Mouse (Mus musculus) CH12.LX (cell line): ENCODE data around the gene Loxl3. TPM values are rescaled to one million over a fixed set of nuclear protein-coding genes. Genes with fewer than 3 reads are reported as not detected.

Source experiments
- DNase-seq: peaks from one replicate; pipeline ENCODE4 v3.0.0-alpha.2; 2013; ENCODE audit errors: extremely low read depth
- H3K27ac ChIP-seq: 2 replicates; pipeline ENCODE4 v1.5.1; 2012; ENCODE audit warnings: low read depth, mild to moderate bottlenecking, control low read depth, moderate library complexity; ENCODE audit not compliant: insufficient read depth
- H3K27me3 ChIP-seq: replicated peaks from 2 replicates; pipeline ENCODE3; 2012; ENCODE audit warnings: inconsistent platforms
- H3K36me3 ChIP-seq, 2 experiments: replicated peaks in 1 of 2; 2 replicates each; pipeline versions ENCODE3 to v1.6.1; 2012; ENCODE audit warnings: inconsistent platforms in 1 of 2, low read length in 1 of 2, mild to moderate bottlenecking in 1 of 2, mixed read lengths in 1 of 2, moderate library complexity in 1 of 2; ENCODE audit not compliant: control insufficient read depth in 1 of 2, insufficient read depth in 1 of 2
- H3K4me1 ChIP-seq, 2 experiments: 2 replicates each; pipeline ENCODE4 v1.6.1; 2012; ENCODE audit warnings: inconsistent platforms in 1 of 2, moderate library complexity in 1 of 2; ENCODE audit not compliant: insufficient read depth in 2 of 2, control insufficient read depth in 1 of 2
- H3K4me2 ChIP-seq: 2 replicates; pipeline ENCODE4 v1.6.1; 2012; ENCODE audit warnings: low read depth, mild to moderate bottlenecking, control low read depth; ENCODE audit not compliant: poor library complexity, insufficient read depth, severe bottlenecking
- H3K4me3 ChIP-seq, 3 experiments: fragments of 150-350 bp in 1 of 3; sonication (generic) in 1 of 3; replicated peaks in 1 of 3; 2 replicates each; pipeline versions ENCODE3 to v1.5.1; 2011 to 2012; ENCODE audit warnings: low read depth in 2 of 3, low read length in 2 of 3, mild to moderate bottlenecking in 2 of 3, moderate library complexity in 2 of 3, control low read depth in 1 of 3, improper control_type of control experiment in 1 of 3, inconsistent platforms in 1 of 3, mixed read lengths in 1 of 3; ENCODE audit not compliant: poor library complexity in 1 of 3
- H3K79me2 ChIP-seq: replicated peaks from 2 replicates; pipeline ENCODE4 v1.6.1; 2012; ENCODE audit warnings: mild to moderate bottlenecking, moderate library complexity; ENCODE audit not compliant: control insufficient read depth, poor library complexity, insufficient read depth, severe bottlenecking; ENCODE audit errors: extremely low read depth
- H3K9ac ChIP-seq: 2 replicates; pipeline ENCODE4 v1.6.1; 2012; ENCODE audit warnings: low read depth, mild to moderate bottlenecking, control low read depth, moderate library complexity; ENCODE audit not compliant: insufficient read depth
- H3K9me3 ChIP-seq: replicated peaks from 2 replicates; pipeline ENCODE3; 2012; ENCODE audit warnings: low read length, inconsistent platforms, mixed read lengths
- CHD1 ChIP-seq: IDR thresholded peaks from 2 replicates; pipeline ENCODE4 v1.6.1; 2012; ENCODE audit warnings: low read depth, low read length, improper control_type of control experiment, inconsistent platforms
- CHD2 ChIP-seq: IDR thresholded peaks from 2 replicates; pipeline ENCODE4 v1.6.1; 2011; ENCODE audit warnings: low read length, improper control_type of control experiment
- E2F4 ChIP-seq: IDR thresholded peaks from 2 replicates; pipeline ENCODE4 v1.6.1; 2011; ENCODE audit warnings: low read depth, low read length, improper control_type of control experiment; ENCODE audit not compliant: insufficient replicate concordance
- ELF1 ChIP-seq: IDR thresholded peaks from 2 replicates; pipeline ENCODE4 v1.6.1; 2014; ENCODE audit warnings: low read depth, mild to moderate bottlenecking, inconsistent platforms, low read length, improper control_type of control experiment
- EP300 ChIP-seq: IDR thresholded peaks from 2 replicates; pipeline ENCODE4 v1.6.1; 2011; ENCODE audit warnings: low read length, improper control_type of control experiment
- ETS1 ChIP-seq: conservative IDR thresholded peaks from 2 replicates; pipeline ENCODE4 v1.6.1; 2012; ENCODE audit warnings: low read depth, mild to moderate bottlenecking, inconsistent platforms, low read length, improper control_type of control experiment, moderate library complexity
- HCFC1 ChIP-seq: IDR thresholded peaks from 2 replicates; pipeline ENCODE4 v1.6.1; 2012; ENCODE audit warnings: low read depth, mild to moderate bottlenecking, inconsistent platforms, low read length, improper control_type of control experiment
- JUND ChIP-seq: conservative IDR thresholded peaks from 2 replicates; pipeline ENCODE4 v1.6.1; 2011; ENCODE audit warnings: low read depth, low read length, improper control_type of control experiment
- MAFK ChIP-seq: IDR thresholded peaks from 2 replicates; pipeline ENCODE4 v1.6.1; 2011; ENCODE audit warnings: low read length, improper control_type of control experiment; ENCODE audit not compliant: insufficient replicate concordance
- POLR2AphosphoS2 ChIP-seq: IDR thresholded peaks from 2 replicates; pipeline ENCODE4 v1.6.1; 2011; ENCODE audit warnings: low read depth, low read length, improper control_type of control experiment
- RCOR1 ChIP-seq: conservative IDR thresholded peaks from 2 replicates; pipeline ENCODE4 v1.6.1; 2012; ENCODE audit warnings: low read depth, mild to moderate bottlenecking, inconsistent platforms, low read length, improper control_type of control experiment
- SMC3 ChIP-seq: IDR thresholded peaks from 2 replicates; pipeline ENCODE4 v1.6.1; 2011; ENCODE audit warnings: low read depth, low read length, improper control_type of control experiment
- TBP ChIP-seq: conservative IDR thresholded peaks from 2 replicates; pipeline ENCODE4 v1.6.1; 2011; ENCODE audit warnings: low read depth, low read length, improper control_type of control experiment
- TCF12 ChIP-seq: IDR thresholded peaks from 2 replicates; pipeline ENCODE4 v1.6.1; 2014; ENCODE audit warnings: low read depth, mild to moderate bottlenecking, inconsistent platforms, low read length, improper control_type of control experiment
- USF2 ChIP-seq: conservative IDR thresholded peaks from 2 replicates; pipeline ENCODE4 v1.6.1; 2011; ENCODE audit warnings: low read depth, low read length, improper control_type of control experiment
- ZKSCAN1 ChIP-seq: IDR thresholded peaks from 2 replicates; pipeline ENCODE4 v1.6.1; 2012; ENCODE audit warnings: low read depth, inconsistent platforms, low read length, improper control_type of control experiment, borderline replicate concordance
- ZNF384 ChIP-seq: IDR thresholded peaks from 2 replicates; pipeline ENCODE4 v1.6.1; 2012; ENCODE audit warnings: low read depth, low read length, improper control_type of control experiment, inconsistent platforms
- dilution Hi-C: fragments of 300-500 bp; cut with MboI; formaldehyde crosslinking; loops from 2 replicates; pipeline ENCODE4 v1.14.3; 2020; ENCODE audit warnings: low sequenced_read_pairs; ENCODE audit not compliant: extremely low pct_unique_long_range_greater_than_20kb, extremely low pct_ligation_motif_present
- in situ Hi-C: fragments of 300-500 bp; cut with MboI; formaldehyde crosslinking; loops from 3 replicates; pipeline ENCODE4 v1.14.3; 2019; ENCODE audit warnings: low sequenced_read_pairs, low pct_ligation_motif_present, low pct_unique_long_range_greater_than_20kb, mixed read lengths
- polyA plus RNA-seq: library from polyadenylated mRNA; unstranded; fragments of >175 nt; gene quantifications from 2 replicates; pipeline ENCODE4 v1.2.1, GENCODE M21; 2012; ENCODE audit warnings: low read depth; ENCODE audit not compliant: insufficient read length
- total RNA-seq, 2 experiments: library from RNA; depleted of rRNA; stranded (reverse); fragments of 300-350 nt in 1 of 2; fragments of >200 nt in 1 of 2; gene quantifications; 2 replicates each; pipeline ENCODE4 v1.2.3; 2012 to 2014

Gene Loxl3
- total and polyA plus RNA-seq, 3 experiments: 0.05 to 0.93 (median 0.74) TPM

DNA sequence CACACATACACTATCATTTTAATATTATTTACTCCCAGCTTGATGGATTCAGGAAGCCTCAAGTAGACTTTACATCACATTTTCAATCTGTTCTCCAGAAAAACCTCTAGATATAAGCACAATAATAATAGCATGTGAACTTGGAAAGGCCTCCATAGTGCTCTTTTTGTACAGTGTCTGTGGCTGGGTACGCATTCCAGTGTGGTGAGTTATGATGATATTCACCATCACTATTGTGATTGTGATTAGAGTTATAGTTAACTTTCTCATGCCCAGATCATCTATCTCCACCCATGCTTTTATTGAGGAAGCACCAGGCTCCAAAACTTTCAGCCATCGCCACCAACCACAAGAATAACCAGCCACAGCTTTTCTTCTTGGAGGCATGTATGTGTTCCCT is 10.2 kb upstream of the Loxl3 start:
- H3K9ac ChIP-seq: no peak overlapping the region
- H3K4me1 ChIP-seq: peaks cover 23 to 47% of the 10 kb centered on the region in 2 experiments
- no peak overlapping the region for H3K27ac ChIP-seq
- TF ChIP-seq CHD1 (no peak), ZNF384 (no peak), ETS1 (no peak), RCOR1 (no peak), MAFK (no peak), SMC3 (no peak), USF2 (no peak), POLR2AphosphoS2 (no peak), HCFC1 (no peak), TBP (no peak), JUND (no peak), CHD2 (no peak), E2F4 (no peak), ZKSCAN1 (no peak), ELF1 (no peak)
- H3K36me3 ChIP-seq: no peaks in the 10 kb centered on the region
- H3K4me2 ChIP-seq: no peak overlapping the region
- no peaks in the 10 kb centered on the region for H3K79me2 ChIP-seq
- H3K9me3 ChIP-seq: no peaks in the 10 kb centered on the region
- dilution Hi-C loops: no loop called here
- no peak for DNase-seq
- in situ Hi-C loops: no loop called here
- H3K27me3 ChIP-seq: no peaks in the 10 kb centered on the region
- H3K4me3 ChIP-seq: no peak overlapping the region

DNA sequence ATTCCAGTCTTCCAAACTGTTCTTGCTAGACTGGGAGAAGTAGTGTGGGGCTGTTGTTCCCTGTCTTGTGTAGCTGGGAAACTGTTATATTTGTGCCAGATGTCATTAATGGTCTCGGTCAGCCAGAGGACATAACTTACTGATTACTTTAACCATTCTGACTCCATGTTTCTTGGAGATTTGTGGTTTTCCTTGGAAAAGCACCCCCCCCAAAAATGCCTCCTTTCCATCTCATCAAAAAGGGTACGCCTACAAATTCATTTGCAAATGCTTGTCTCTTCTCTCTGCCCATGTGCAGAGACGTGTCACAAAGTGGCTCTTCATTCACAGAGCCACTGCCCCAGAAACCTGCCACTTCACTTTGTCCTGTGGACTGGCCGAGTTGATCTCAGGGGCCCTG is 9.6 kb upstream of the Loxl3 start:
- Histone ChIP-seq H3K36me3 (peaks cover 0 to 6% of the 10 kb centered on the region in 2 experiments), H3K79me2 (no peaks in the 10 kb centered on the region), H3K27ac (no peak overlapping the region), H3K4me3 (no peak overlapping the region), H3K4me2 (no peak overlapping the region), H3K9ac (no peak overlapping the region), H3K9me3 (no peaks in the 10 kb centered on the region), H3K4me1 (peaks cover 23 to 53% of the 10 kb centered on the region in 2 experiments), H3K27me3 (no peaks in the 10 kb centered on the region)
- in situ Hi-C loops (no loop called here), dilution Hi-C loops (no loop called here)
- TF ChIP-seq TCF12 (no peak), EP300 (0 out of 2 replicates have a peak, but pooled peaks have one; percentile 14)
- DNase-seq: no peak
